Mouse (Mus musculus) myocyte (in vitro differentiated cells): Measurements from ENCODE around the gene Fads3.

Experiments used
- POLR2A ChIP-seq: IDR thresholded peaks from one replicate; pipeline ENCODE4 v1.6.1; 2011; ENCODE audit warnings: low read depth, mild to moderate bottlenecking, control low read depth, moderate library complexity; ENCODE audit not compliant: insufficient read length
- POLR2AphosphoS2 ChIP-seq: IDR thresholded peaks from one replicate; pipeline ENCODE4 v1.6.1; 2011; ENCODE audit warnings: low read depth, control low read depth; ENCODE audit not compliant: insufficient read length

GRCm38 (mm10) chr19:10066502-10066901 lies 25.1 kb downstream of the Fads3 start:
- TF ChIP-seq POLR2A = no peak
- TF ChIP-seq POLR2AphosphoS2 = no peak
